Mouse (Mus musculus) erythroblast, embryonic 14.5 days (primary cell): Measurements from ENCODE around the gene Tob2. TPM values are rescaled to one million over a fixed set of nuclear protein-coding genes. Genes with fewer than 3 reads are reported as not detected.

ENCODE experiments used
- H3K27me3 ChIP-seq: 2 replicates; pipeline ENCODE4 v1.6.1; 2012; ENCODE audit warnings: inconsistent platforms; ENCODE audit not compliant: control insufficient read depth
- H3K36me3 ChIP-seq: 2 replicates; pipeline ENCODE4 v1.6.1; 2012; ENCODE audit warnings: mild to moderate bottlenecking, inconsistent platforms; ENCODE audit not compliant: control insufficient read depth
- H3K4me1 ChIP-seq: 2 replicates; pipeline ENCODE4 v1.6.1; 2012; ENCODE audit warnings: inconsistent platforms; ENCODE audit not compliant: control insufficient read depth
- H3K4me3 ChIP-seq: replicated peaks from 2 replicates; pipeline ENCODE3; 2012; ENCODE audit warnings: moderate library complexity, mild to moderate bottlenecking, inconsistent platforms
- H3K9me3 ChIP-seq: 2 replicates; pipeline ENCODE4 v1.6.1; 2012; ENCODE audit warnings: low read length, inconsistent platforms, mixed read lengths; ENCODE audit not compliant: control insufficient read depth
- GATA1 ChIP-seq: IDR thresholded peaks from 2 replicates; pipeline ENCODE4 v1.6.1; 2012; ENCODE audit warnings: low read length, inconsistent platforms, mixed read lengths
- TAL1 ChIP-seq: IDR thresholded peaks from 3 replicates; pipeline ENCODE4 v1.6.1; 2012; ENCODE audit warnings: low read length, inconsistent platforms, mixed read lengths
- polyA plus RNA-seq: library from polyadenylated mRNA; stranded (reverse); fragments of >175 nt; gene quantifications from 2 replicates; pipeline ENCODE4 v1.2.3, GENCODE M21; 2012

Gene Tob2
- polyA plus RNA-seq, 1 experiment, result 2.3 TPM

GRCm38 (mm10) chr15:81818404-81818803 is 40.2 kb downstream of the Tob2 start:
- Histone ChIP-seq H3K36me3 (peaks cover 19% of the 10 kb centered on the region), H3K4me1 (peaks cover 2% of the 10 kb centered on the region; the same call in 1 of the 2 replicates)
- TF ChIP-seq GATA1, result no peak
- TF ChIP-seq TAL1, result no peak

GRCm38 (mm10) chr15:81814716-81815370 is 43.8 kb downstream of the Tob2 start:
- no peaks in the 10 kb centered on the region for H3K27me3 ChIP-seq
- H3K4me1 ChIP-seq, result peaks cover 28% of the 10 kb centered on the region
- H3K9me3 ChIP-seq, result no peaks in the 10 kb centered on the region
- TF ChIP-seq TAL1 (no peak), GATA1 (no peak)
- H3K36me3 ChIP-seq, result peaks cover 10% of the 10 kb centered on the region
- no peak overlapping the region for H3K4me3 ChIP-seq

More at GRCm38 (mm10) chr15:81818404-81818803, 40.2 kb downstream of the Tob2 start:
- Histone ChIP-seq H3K9me3 (no peaks in the 10 kb centered on the region), H3K4me3 (no peak overlapping the region), H3K27me3 (no peaks in the 10 kb centered on the region)

GRCm38 (mm10) chr15:81813986-81814705 is 44.5 kb downstream of the Tob2 start:
- Histone ChIP-seq H3K36me3 (peaks cover 10% of the 10 kb centered on the region), H3K9me3 (no peaks in the 10 kb centered on the region), H3K4me1 (peaks cover 30% of the 10 kb centered on the region), H3K4me3 (no peak overlapping the region), H3K27me3 (no peaks in the 10 kb centered on the region)
- TF ChIP-seq TAL1 (no peak), GATA1 (no peak)

DNA sequence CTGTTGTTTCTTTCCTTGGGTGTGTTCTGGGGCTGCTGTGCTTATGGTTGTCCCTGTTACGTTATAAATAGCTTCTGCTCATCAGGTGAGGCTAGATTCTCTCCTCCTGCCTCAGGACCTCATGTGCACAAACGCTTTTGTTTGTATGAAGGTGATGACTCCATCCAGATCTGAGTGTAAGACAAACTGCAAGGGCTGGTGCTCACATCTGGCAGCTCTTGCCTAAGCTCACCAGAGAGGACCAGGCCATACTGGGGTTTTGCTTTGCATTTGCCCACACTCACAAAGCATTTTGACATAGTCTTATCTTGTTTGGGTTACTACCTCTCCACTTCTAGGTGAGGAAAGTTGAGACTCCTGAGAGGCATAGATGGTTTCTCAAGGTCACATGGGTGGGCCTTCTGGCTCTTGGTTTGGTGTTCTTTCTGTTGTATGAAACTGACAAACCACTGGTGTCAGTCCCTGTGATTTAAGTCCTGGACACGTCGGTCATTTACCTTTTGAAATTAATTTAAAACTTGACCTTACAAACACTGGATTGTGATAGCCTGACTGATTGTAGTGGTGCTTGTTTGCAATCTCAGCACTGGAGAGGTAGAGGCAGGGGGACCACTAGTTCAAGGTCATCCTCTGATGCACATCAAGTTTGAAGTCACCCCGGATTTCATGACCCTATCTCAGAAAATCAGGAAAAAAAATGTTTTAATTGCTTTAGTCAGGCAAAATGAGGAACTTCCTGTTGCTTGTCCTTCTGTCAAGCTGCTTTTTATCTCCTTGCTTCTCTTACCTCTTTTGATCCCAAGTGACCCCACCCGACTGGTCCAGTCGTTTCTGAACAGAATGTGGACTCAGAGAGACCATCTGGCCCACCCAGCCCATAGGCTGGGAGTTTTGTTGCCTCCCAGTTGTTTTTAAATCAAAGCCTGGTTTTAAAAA is 45.6 kb downstream of the Tob2 start:
- H3K4me1 ChIP-seq, result peaks cover 30% of the 10 kb centered on the region
- TF ChIP-seq TAL1 (no peak), GATA1 (no peak)
- no peaks in the 10 kb centered on the region for H3K9me3 ChIP-seq
- no peaks in the 10 kb centered on the region for H3K27me3 ChIP-seq
- peaks cover 10% of the 10 kb centered on the region for H3K36me3 ChIP-seq
- no peak overlapping the region for H3K4me3 ChIP-seq

- no peak for TF ChIP-seq TAL1
- TF ChIP-seq GATA1, result no peak
- Histone ChIP-seq H3K9me3 (no peaks in the 10 kb centered on the region), H3K4me1 (peaks cover 30% of the 10 kb centered on the region), H3K27me3 (no peaks in the 10 kb centered on the region), H3K4me3 (peak overlapping the region; percentile 76), H3K36me3 (peaks cover 10% of the 10 kb centered on the region)
These were observed 46.3 kb downstream of the Tob2 start for GRCm38 (mm10) chr15:81812287-81812686.

DNA sequence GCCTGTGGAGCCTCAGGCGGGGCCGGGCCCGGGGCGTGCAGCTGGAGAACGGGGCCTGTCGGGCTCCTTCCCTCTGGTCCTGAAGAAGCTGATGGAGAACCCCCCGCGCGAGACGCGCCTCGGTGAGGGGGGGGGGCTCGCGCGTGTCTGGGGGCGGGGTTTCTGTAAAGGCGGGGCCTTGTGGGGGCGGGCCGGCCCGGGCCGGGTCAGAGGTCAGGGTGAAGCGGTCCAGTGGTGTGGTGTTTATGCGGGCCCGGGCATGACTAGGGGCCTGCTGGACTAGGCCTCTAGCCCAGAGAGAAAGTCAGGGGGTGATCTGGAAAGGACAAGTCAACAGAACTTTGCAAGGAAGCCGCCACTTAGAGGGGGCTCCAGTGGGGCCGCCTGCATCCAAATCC is 47.0 kb downstream of the Tob2 start:
- H3K27me3 ChIP-seq, result no peaks in the 10 kb centered on the region
- peaks cover 30% of the 10 kb centered on the region for H3K4me1 ChIP-seq
- no peaks in the 10 kb centered on the region for H3K9me3 ChIP-seq
- peak overlapping the region; percentile 76 for H3K4me3 ChIP-seq
- TF ChIP-seq GATA1, result no peak
- no peak for TF ChIP-seq TAL1
- peaks cover 10% of the 10 kb centered on the region for H3K36me3 ChIP-seq

DNA sequence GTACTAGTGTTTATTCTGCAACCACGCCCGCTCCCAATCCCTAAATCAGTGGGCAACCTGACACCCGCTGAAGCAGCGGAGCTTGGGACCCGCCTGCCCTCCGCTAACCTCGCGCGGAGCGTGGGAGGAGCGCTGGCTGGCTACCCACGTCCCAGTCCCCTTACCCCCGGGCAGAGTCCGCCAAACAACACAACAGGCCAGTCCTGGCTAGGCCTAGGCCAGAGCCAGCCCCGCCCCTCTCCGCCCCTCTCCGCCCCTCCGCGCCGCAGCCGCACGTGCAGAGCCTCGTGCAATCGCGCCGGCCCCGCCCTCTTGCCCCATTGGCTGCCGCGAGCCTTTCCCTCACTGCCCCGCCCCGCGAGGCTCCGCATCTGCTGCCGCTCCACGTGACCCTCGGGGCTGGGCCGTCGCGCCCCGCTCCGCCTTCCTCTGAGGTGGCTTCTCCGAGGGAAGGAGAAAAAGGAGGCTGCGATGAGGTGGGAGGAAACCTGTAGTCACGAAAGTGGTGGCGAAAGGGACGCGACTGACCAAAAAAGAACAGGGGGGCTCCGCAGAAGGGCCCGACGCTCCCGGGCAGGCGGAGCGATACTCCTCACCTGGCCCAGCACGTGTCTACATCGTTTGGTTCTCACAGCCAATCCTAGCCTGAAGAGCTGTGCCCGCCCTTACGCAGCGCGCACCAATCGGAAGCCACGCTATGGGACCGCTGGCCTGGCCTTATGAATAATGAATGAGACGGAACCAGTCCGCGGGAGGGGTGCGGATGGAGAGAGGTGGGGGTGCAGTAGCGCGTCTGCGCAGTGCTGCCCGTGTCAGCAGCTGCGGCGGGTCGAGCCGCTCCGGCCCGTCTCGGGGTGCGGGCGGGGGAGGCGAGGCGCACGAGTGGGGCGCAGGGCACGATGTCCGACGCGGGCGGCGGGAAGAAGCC is 47.7 kb downstream of the Tob2 start:
- peaks cover 7% of the 10 kb centered on the region for H3K36me3 ChIP-seq
- TF ChIP-seq GATA1 (no peak), TAL1 (no peak)
- no peaks in the 10 kb centered on the region for H3K27me3 ChIP-seq
- H3K9me3 ChIP-seq, result no peaks in the 10 kb centered on the region
- peaks cover 30% of the 10 kb centered on the region for H3K4me1 ChIP-seq
- H3K4me3 ChIP-seq, result peak overlapping the region; percentile 76

GRCm38 (mm10) chr15:81810150-81810549 is 48.4 kb downstream of the Tob2 start:
- peaks cover 30% of the 10 kb centered on the region for H3K4me1 ChIP-seq
- H3K9me3 ChIP-seq, result no peaks in the 10 kb centered on the region
- H3K4me3 ChIP-seq, result peak overlapping the region; percentile 76
- TF ChIP-seq TAL1 (no peak), GATA1 (no peak)
- peaks cover 7% of the 10 kb centered on the region for H3K36me3 ChIP-seq
- no peaks in the 10 kb centered on the region for H3K27me3 ChIP-seq
